Mouse (Mus musculus) brain, embryonic 14.5 days (tissue): ENCODE data around the gene Spata13.

ENCODE experiments used
- CTCF ChIP-seq: fragments of 200-500 bp; IDR thresholded peaks from 2 replicates; pipeline ENCODE4 v1.5.1; 2012; ENCODE audit warnings: inconsistent platforms, mild to moderate bottlenecking, moderate library complexity, borderline replicate concordance; ENCODE audit not compliant: insufficient read depth, insufficient read length; ENCODE audit errors: extremely low read depth
- POLR2A ChIP-seq: fragments of 200-500 bp; IDR thresholded peaks from 2 replicates; pipeline ENCODE4 v1.6.1; 2012; ENCODE audit warnings: mild to moderate bottlenecking, inconsistent platforms, borderline replicate concordance; ENCODE audit not compliant: poor library complexity, insufficient read depth, insufficient read length, severe bottlenecking; ENCODE audit errors: extremely low read depth

- no peak for TF ChIP-seq CTCF
- TF ChIP-seq POLR2A, result no peak
Observed at GRCm38 (mm10) chr14:60715686-60716085, 81.9 kb downstream of the Spata13 start.
